Mouse (Mus musculus) kidney, postnatal 36 days (tissue): ENCODE results near the gene Slc25a25.

Experiments used
- DNase-seq, 2 experiments: peaks; one replicate each; pipeline ENCODE4 v3.0.0; 2021 to 2022; ENCODE audit warnings: mixed read lengths in 2 of 2

Gene Slc25a25

GRCm38 (mm10) chr2:32395946-32396621 is 55.2 kb downstream of the Slc25a25 start:
- peak; percentile 95 to 96 for DNase-seq

- DNase-seq = peak; percentile 92 to 95
Observed at GRCm38 (mm10) chr2:32395484-32395945, 55.7 kb downstream of the Slc25a25 start, which contains the start of gene Ptges2. Gene Ptges2, plus strand, starts transcription at chr2:32395896.

GRCm38 (mm10) chr2:32394973-32395372 is 56.3 kb downstream of the Slc25a25 start:
- peak in 1 of 2 experiments; percentile 69 for DNase-seq

GRCm38 (mm10) chr2:32392063-32392462 is 59.2 kb downstream of the Slc25a25 start:
- DNase-seq = peak; percentile 81 to 86

DNA sequence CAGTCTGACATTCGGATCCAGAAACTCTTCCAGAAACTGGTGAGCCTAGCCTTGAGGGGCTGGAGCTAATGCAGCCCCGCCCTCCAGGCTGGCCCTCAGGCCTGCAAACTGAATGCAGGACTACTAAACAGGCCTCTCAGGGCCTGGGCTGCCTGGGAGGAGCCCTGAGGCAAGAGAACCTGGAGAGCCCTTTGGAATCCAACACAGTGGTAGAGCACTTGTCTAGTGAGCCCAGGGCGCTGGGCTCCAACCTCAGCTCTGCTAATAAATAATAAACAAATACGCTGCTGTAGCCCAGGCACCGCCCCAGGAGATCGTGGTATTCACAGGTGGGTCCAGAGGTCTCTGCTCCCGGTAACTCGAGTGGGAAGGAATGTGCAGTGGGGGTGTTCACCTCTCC is 60.4 kb downstream of the Slc25a25 start:
- peak in 1 of 2 experiments; percentile 62 for DNase-seq

DNA sequence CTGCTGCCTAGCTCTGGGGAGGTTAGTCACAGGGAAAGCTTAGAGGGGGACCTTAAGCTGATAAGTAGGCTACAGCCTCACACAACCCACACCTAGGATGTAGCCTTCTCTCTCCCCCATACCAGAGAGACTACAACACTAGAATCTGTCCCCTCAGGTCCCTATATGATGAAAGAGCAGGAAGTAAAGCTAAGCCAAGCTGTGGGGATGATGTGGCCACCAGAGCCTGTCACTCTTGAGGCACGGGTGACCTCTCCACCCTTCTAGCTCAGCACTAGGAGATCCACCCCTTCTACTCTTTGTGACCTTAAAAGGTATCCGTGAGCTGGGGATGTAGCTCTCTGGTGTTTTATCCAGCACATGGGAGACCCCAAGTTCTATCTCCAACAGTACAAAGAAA is 62.1 kb downstream of the Slc25a25 start:
- no peak for DNase-seq

- DNase-seq = no peak
Observed at GRCm38 (mm10) chr2:32387706-32388490, 63.3 kb downstream of the Slc25a25 start, which contains the start of gene Lcn2. Gene Lcn2, minus strand, starts transcription at chr2:32388252.

DNA sequence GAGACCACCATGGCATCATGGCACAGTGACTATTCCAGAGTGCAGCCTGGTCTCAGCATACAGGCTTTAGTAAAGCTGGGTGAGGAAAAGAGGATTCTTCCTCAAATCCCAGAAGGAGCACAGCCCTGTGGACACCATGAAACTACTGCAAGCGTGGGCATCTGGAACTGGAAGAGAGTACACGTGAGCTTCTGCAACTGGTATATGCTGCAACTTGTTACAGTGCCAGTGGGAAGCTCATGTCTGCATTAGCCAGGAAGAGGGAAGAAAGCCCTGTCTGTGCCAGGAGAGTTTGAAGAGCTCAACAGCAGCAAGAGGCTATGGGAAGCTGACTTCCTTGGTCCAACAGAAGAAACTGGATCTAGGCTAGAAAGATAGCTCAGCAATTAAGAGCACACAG is 68.6 kb downstream of the Slc25a25 start:
- no peak for DNase-seq

- DNase-seq = peak; percentile 95 to 99
Observed at GRCm38 (mm10) chr2:32381775-32382223, 69.4 kb downstream of the Slc25a25 start, which contains the start of gene 1110008P14Rik. Gene 1110008P14Rik, minus strand, starts transcription at chr2:32381938.

- DNase-seq = no peak
Observed at GRCm38 (mm10) chr2:32381141-32381774, 70.0 kb downstream of the Slc25a25 start.

- no peak for DNase-seq
Observed at GRCm38 (mm10) chr2:32380001-32380500, 71.2 kb downstream of the Slc25a25 start.

GRCm38 (mm10) chr2:32376963-32377362 is 74.3 kb downstream of the Slc25a25 start:
- DNase-seq = no peak

DNA sequence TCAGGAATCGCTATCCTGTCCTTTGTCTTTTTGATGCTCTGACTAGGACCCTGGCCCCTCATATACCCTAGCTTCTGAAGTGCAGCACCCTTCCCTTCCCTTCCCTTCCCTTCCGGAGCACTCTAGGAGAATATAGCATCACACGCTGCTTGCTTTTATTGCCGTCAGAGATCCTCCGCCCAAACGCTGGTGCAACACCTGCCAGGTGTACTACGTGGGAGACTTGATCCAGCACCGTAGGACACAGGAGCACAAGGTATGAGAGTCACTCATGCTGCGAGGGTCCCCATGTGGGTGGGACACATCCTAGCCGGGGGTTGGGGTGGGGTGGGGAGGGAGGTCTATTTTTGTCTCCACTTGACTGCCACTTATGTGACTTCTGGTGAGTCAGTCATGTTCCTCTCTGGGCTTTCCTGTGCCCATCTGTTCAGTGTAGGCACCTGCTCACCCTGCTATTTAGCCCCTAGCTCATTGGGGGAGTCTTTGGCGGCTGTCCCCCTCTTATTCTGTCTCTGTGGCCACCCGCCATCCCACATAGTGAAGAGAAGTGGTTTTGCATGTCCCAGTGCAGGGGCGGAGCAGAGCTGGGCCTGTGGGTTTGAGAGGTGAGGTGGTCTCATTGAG is 75.8 kb downstream of the Slc25a25 start:
- no peak for DNase-seq

DNA sequence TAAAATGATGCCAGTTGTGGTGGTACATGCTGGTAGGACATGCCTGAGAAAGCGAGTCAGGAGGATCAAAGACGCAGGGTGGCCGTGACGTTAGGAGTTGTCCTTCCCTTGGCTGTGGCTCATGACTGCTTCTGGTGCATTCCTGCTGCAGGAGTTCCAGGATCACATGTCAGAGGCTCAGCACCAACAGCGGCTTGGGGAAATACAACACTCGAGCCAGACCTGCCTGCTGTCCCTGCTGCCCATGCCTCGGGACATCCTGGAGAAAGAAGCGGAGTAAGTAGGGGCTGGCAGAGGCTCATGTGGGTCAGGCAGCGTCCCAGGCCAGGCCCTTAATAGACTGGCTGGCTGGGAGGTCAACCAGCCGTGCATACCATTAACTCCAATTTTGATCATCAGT is 77.1 kb downstream of the Slc25a25 start:
- no peak for DNase-seq

DNA sequence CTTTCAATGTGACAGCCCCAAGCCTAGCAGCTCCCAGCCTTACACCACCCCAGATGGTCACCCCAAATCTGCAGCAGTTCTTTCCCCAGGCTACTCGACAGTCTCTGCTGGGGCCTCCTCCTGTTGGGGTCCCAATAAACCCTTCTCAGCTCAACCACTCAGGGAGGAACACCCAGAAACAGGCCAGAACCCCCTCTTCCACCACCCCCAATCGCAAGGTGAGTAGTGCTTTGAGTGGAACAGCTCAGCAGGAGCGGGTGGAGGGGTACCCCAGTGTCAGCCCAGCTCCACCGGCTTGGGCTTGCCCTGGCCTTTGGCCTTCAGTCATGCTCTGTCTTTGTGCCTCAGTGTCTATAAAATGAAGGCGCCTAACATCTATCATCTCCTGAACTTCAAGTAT is 83.9 kb downstream of the Slc25a25 start:
- DNase-seq = no peak
